Mouse (Mus musculus): Measurements from ENCODE around the gene Aldh16a1.
"Not testable (repeated sequence)": the region's sequence is repeated elsewhere in the genome, so short reads cannot be mapped to it uniquely, and the experiment has no call there.

GRCm38 (mm10) chr7:45095965-45096364 lies 58.4 kb downstream of the Aldh16a1 start:
- not testable (repeated sequence) for TF ChIP-seq CTCF (conservative IDR thresholded peaks at IDR 0.05; ENCODE audit: insufficient read depth, insufficient read length, low read depth, low read length); POLR2A (IDR thresholded peaks at IDR 0.05; ENCODE audit: low read depth, low read length)

All from kidney, adult 2 months (tissue).